Mouse (Mus musculus): Measurements from ENCODE around the gene Akt1.

Gene Akt1

GRCm38 (mm10) chr12:112674132-112675011 is at the start of gene Akt1:
Gene Akt1 (minus strand): TSS chr12:112674884.
- DNase-seq: peak; percentile 63

GRCm38 (mm10) chr12:112724077-112724805 is 49.6 kb upstream of the Akt1 start:
- peak; percentile 79 for DNase-seq

- peak; percentile 28 for DNase-seq
Measured at GRCm38 (mm10) chr12:112723445-112723844, 48.8 kb upstream of the Akt1 start.

- DNase-seq: no peak
Measured at GRCm38 (mm10) chr12:112723028-112723330, 48.3 kb upstream of the Akt1 start.

- DNase-seq: peak; percentile 72
Measured at GRCm38 (mm10) chr12:112722240-112723027, 47.8 kb upstream of the Akt1 start.

GRCm38 (mm10) chr12:112721424-112722239 is 46.9 kb upstream of the Akt1 start:
- DNase-seq: peak; percentile 71

GRCm38 (mm10) chr12:112720890-112721423 is 46.3 kb upstream of the Akt1 start:
- DNase-seq: no peak

GRCm38 (mm10) chr12:112720216-112720615 is 45.5 kb upstream of the Akt1 start, which contains the start of gene Cep170b:
Gene Cep170b (plus strand): TSS chr12:112720455.
- DNase-seq: no peak

- no peak for DNase-seq
Measured at GRCm38 (mm10) chr12:112718995-112719394, 44.3 kb upstream of the Akt1 start.

- no peak for DNase-seq
Measured at GRCm38 (mm10) chr12:112717140-112717539, 42.5 kb upstream of the Akt1 start.

GRCm38 (mm10) chr12:112713984-112714383 is 39.3 kb upstream of the Akt1 start:
- no peak for DNase-seq

- DNase-seq: no peak
Measured at GRCm38 (mm10) chr12:112707573-112707869, 32.8 kb upstream of the Akt1 start.

GRCm38 (mm10) chr12:112706704-112707572 is 32.3 kb upstream of the Akt1 start:
- peak; percentile 90 for DNase-seq

- DNase-seq: no peak
Measured at GRCm38 (mm10) chr12:112702374-112703320, 28.0 kb upstream of the Akt1 start.

- DNase-seq: no peak
Measured at GRCm38 (mm10) chr12:112700522-112700921, 25.8 kb upstream of the Akt1 start.

GRCm38 (mm10) chr12:112696806-112697425 is 22.2 kb upstream of the Akt1 start:
- DNase-seq: no peak

- no peak for DNase-seq
Measured at GRCm38 (mm10) chr12:112694127-112694475, 19.4 kb upstream of the Akt1 start.

GRCm38 (mm10) chr12:112693185-112694126 is 18.8 kb upstream of the Akt1 start:
- DNase-seq: peak; percentile 96
